Mouse (Mus musculus) adrenal gland, postnatal 25 days (tissue): ENCODE results near the gene Trpc4ap. TPM values are rescaled to one million over a fixed set of nuclear protein-coding genes. Genes with fewer than 3 reads are reported as not detected.

Source experiments
- DNase-seq: peaks from one replicate; pipeline ENCODE4 v3.0.0; 2021; ENCODE audit warnings: mixed read lengths
- total RNA-seq: library from RNA; stranded (reverse); gene quantifications from 2 replicates; pipeline ENCODE4 v1.2.3, GENCODE M21; 2021

Gene Trpc4ap
- total RNA-seq, 1 experiment from 2014 or later, result 150 TPM

DNA sequence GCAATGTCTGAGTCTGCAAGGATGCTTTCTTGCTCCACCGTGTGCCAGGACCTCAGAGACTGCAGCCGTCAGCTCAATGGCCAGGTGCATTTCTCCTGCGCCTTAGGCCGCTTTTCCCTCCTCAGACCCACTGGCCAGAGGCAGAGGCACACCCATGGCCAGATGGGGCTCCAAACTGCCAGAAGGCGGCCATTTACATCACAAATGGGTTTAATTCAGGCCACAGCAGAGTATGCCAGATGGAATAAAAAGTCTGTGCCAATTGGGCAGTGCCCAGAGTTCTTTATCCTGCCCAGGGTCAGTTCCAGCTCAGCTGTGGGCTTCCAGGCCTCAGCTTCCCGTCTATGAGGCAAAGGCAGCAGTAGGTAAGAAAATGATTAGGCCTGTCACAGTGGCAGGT is 51.5 kb downstream of the Trpc4ap start:
- DNase-seq, result peak; percentile 24

DNA sequence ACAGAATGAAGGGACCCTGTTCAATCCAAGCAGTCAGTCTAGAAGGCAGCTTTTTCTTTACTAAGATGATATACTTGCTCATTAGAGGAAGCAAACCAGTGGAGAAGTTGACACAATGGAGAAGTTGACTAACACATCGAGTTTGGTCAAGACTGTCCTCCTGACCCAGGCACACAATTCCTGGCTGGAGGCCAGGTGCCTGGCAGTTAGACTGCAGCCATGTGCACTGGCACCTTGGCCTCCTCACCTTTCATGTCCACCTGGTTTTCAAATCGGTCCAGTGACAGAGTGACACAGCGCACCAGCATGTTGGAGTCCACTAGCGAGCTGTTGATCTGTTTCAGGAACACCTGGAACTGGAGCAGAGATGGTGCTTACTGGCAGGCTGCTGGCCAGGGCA is 54.8 kb downstream of the Trpc4ap start:
- DNase-seq, result no peak

DNA sequence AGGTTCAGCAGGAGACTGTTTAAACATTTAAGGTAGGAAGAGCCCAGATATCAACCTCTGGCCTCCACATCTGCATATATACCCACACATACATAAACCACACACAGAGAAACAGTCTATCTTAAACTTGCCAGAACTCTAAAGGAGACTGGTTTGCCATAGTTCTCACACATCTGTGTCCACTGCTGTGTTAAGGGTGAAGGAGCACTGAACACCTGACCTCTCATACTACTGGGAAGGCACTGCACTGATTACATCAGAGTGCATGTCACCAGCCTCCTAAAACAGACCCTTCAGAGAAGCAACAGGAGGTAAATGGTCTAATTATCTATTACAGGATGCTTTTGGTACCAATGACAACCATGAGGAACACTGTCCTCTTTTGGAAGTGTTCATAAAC is 55.3 kb downstream of the Trpc4ap start:
- DNase-seq, result no peak

GRCm38 (mm10) chr2:155635961-155636360 is 56.2 kb downstream of the Trpc4ap start:
- no peak for DNase-seq

DNA sequence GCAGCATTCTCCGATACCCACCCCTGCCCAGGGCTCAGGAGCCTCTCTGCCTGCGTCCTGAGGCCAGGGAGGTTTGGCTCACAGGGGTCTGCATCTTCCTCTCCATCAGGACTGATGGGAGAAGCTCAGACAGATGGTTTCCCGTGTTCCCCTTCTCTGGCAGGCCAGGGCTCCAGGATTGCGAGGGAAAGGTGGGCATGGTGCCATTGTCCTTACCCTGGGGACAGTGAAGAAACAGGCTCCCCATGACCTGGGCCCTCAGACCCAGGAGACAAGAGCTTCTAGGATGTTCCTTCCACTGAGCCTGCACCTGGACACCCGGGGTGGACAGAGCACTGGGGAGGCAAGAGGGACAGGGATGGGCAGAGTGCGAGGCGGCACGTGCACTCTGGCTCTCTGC is 57.6 kb downstream of the Trpc4ap start:
- no peak for DNase-seq

GRCm38 (mm10) chr2:155633731-155634130 is 58.5 kb downstream of the Trpc4ap start:
- DNase-seq, result no peak

GRCm38 (mm10) chr2:155633121-155633520 is 59.1 kb downstream of the Trpc4ap start:
- no peak for DNase-seq

DNA sequence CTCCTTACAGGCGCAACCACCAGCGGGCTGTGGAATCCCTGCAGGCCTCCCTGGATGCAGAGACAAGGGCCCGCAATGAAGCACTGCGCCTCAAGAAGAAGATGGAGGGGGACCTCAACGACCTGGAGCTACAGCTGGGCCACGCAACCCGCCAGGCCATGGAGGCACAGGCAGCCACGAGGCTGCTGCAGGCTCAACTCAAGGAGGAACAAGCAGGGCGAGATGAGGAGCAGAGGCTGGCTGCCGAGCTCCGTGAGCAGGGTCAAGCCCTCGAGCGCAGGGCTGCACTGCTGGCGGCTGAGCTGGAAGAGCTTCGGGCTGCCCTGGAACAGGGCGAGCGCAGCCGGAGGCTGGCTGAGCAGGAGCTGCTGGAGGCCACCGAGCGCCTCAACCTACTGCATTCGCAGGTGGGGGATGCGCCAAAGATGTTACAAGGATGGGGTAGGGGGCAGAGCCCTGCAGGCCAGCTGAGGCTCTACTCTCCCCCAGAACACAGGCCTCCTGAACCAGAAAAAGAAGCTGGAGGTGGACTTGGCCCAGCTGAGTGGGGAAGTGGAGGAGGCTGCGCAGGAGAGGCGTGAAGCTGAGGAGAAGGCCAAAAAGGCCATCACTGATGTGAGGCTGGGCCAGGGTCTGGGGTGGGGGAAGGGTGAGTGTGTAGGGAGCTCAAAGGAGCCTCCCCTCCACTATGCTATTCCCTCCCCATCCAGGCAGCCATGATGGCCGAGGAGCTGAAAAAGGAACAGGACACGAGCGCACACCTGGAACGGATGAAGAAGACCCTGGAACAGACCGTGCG is 59.8 kb downstream of the Trpc4ap start:
- DNase-seq, result no peak

DNA sequence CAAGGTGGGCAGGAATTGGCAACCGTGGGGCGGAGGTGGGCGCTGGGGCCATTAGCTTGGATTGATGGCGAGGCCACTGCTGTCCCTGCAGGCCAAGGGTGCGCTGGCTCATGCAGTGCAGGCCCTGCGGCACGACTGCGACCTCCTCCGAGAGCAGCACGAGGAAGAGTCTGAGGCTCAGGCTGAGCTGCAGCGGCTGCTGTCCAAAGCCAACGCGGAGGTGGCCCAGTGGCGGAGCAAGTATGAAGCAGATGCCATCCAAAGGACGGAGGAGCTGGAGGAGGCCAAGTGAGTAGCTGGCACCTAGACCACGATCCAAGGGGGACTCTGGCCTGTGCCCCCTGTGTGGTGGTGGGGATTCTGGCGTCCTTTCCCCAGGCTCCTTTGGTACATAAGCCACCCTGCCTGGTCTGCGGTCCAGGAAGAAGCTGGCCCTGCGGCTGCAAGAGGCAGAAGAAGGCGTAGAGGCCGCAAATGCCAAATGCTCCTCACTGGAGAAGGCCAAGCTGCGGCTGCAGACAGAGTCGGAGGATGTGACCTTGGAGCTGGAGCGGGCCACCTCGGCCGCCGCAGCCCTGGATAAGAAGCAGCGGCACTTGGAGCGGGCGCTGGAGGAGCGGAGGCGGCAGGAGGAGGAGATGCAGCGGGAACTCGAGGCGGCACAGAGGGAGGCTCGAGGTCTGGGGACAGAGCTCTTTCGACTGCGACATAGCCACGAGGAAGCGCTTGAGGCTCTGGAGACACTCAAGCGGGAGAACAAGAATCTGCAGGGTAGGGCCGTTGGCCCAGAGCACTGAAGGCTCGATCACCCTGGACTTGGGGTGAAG is 61.4 kb downstream of the Trpc4ap start:
- peak; percentile 58 for DNase-seq

DNA sequence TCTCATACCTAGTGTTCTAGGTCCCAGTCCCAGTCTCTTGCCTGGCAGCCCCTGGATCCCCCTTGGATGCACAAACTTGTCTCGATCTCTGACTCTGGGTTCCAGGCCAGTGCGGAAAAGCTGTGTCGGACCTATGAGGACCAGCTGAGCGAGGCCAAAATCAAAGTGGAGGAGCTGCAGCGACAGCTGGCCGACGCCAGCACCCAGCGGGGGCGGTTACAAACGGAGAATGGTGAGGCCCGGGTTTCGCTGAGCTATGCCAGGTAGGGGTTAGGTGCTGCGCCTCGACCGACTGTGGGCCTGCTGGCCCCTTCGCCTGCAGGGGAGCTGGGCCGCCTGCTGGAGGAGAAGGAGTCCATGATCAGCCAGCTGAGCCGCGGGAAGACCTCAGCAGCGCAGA is 62.0 kb downstream of the Trpc4ap start:
- no peak for DNase-seq

- peak; percentile 48 for DNase-seq
Measured at GRCm38 (mm10) chr2:155629231-155629661, 62.9 kb downstream of the Trpc4ap start.

DNA sequence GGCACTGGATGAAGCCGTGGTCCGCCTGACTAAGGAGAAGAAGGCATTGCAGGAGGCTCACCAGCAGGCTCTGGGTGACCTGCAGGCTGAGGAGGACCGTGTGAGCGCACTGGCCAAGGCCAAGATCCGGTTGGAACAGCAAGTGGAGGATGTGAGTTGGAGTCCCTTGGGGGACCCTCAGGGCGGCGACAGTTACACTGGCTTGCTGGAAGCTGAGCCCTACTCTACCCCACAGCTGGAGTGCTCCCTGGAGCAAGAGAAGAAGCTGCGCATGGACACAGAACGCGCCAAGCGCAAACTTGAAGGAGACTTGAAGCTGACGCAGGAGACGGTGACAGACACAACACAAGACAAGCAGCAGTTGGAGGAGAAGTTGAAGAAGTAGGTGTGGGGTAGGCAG is 63.7 kb downstream of the Trpc4ap start:
- DNase-seq, result no peak

- DNase-seq, result no peak
Measured at GRCm38 (mm10) chr2:155628112-155628511, 64.1 kb downstream of the Trpc4ap start.

DNA sequence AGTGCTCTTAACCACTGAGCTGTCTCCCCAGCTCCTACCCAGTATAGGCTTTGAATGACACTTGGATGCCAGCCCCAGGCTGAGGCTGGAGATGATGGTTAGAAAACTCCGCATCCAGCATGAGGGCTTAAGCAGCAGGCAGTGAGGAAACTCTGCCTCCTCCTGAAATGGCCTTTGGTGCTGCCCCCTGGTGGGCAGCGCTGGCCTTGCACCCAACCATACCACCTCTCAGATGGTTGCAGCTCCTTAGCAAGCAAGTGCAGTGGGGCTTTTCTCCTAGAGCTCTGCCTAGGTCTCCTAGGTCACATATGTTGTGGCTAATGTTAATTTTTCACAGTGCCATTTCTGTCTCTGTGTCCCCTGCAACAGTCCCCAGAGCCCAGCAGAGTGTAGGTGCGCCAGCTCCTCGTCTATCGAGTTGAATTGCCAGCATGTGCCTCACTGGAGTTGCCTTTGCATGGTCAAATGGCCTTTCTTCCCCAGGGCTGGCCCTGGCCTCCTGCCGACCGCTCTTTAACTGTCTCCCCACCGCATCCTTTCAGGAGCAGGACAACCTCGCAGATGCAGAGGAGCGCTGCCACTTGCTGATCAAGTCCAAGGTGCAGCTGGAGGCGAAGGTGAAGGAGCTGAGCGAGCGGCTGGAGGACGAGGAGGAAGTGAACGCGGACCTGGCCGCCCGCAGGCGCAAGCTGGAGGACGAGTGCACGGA is 65.0 kb downstream of the Trpc4ap start:
- DNase-seq, result peak; percentile 76

- DNase-seq, result no peak
Measured at GRCm38 (mm10) chr2:155626277-155626676, 65.9 kb downstream of the Trpc4ap start.

GRCm38 (mm10) chr2:155624730-155625129 is 67.5 kb downstream of the Trpc4ap start:
- no peak for DNase-seq

DNA sequence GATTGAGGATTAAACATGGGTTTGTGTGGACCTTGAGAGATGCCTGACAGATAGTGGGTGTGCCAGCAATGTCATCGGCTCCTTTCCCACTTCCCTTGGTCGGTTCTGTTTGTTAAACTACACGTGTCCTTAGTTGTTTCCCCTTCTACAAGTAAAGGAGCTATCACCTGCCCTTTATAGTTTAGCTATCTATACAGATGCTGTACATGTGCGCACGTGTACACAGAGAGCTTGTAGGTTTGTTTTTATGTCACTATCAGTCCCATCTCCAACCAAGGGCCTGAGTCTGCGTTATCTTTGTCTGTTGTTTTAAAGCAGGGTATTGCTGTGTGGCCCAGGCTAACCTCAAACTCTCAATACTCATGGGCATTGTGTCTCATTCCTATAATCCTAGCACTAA is 68.2 kb downstream of the Trpc4ap start:
- DNase-seq, result no peak

- no peak for DNase-seq
Measured at GRCm38 (mm10) chr2:155622606-155623005, 69.6 kb downstream of the Trpc4ap start.

GRCm38 (mm10) chr2:155619817-155620216 is 72.4 kb downstream of the Trpc4ap start:
- peak; percentile 92 for DNase-seq

DNA sequence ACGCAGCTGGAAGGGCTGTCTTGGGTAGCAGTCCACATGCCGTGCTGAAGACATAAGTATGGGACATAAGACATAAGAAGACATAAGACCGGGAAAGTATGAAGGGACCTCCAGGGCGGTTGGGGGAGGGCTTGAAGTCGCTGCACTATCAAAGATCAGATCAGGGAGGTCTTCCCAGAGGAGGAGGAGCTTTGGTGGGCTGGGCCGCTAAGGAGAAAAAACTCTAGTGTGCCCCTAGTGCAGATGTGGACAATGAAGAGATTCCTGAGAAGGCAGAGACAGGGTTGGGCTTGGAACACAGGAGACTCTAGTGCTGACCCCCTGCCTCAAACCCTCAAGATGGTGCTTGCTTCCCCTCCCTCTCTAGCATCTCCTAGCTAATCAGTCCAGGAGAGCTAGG is 75.2 kb downstream of the Trpc4ap start:
- DNase-seq, result no peak

GRCm38 (mm10) chr2:155613953-155614352 is 78.2 kb downstream of the Trpc4ap start:
- no peak for DNase-seq

DNA sequence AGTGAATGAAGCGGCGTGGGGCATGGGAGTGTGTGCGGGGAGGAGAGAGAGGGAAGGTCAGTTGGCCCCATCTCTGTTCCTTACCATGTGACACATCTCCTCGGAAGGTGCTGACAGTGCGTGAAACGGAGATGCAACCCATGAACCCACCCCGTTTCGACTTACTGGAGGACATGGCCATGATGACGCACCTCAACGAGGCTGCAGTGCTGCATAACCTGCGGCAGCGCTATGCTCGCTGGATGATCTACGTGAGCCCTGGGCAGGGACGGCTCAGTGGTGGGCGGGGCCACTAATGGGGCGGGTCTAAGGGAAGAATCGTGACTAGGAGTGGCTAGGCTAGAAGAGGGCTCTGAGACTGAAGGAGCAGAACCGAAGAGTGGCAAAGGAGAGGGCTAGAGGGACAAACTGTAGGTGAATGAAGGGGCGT is 78.8 kb downstream of the Trpc4ap start:
- DNase-seq, result peak; percentile 81
